Mouse (Mus musculus) kidney, adult 2 months (tissue): ENCODE data around the gene Knstrn. TPM values are rescaled to one million over a fixed set of nuclear protein-coding genes. Genes with fewer than 3 reads are reported as not detected.

Experiments used
- DNase-seq: peaks from one replicate; pipeline ENCODE4 v3.0.0; 2021
- H3K27ac ChIP-seq: fragments of 200-500 bp; 2 replicates; pipeline ENCODE4 v1.5.1; 2012; ENCODE audit warnings: low read depth, low read length, control low read depth, inconsistent platforms; ENCODE audit not compliant: insufficient read depth
- H3K27me3 ChIP-seq: fragments of 200-500 bp; replicated peaks from 2 replicates; pipeline ENCODE4 v1.6.1; 2012; ENCODE audit warnings: mild to moderate bottlenecking, moderate library complexity, low read length, inconsistent platforms; ENCODE audit not compliant: control insufficient read depth, insufficient read depth
- H3K36me3 ChIP-seq: fragments of 200-500 bp; 2 replicates; pipeline ENCODE4 v1.6.1; 2012; ENCODE audit warnings: mild to moderate bottlenecking, moderate library complexity, low read length, inconsistent platforms; ENCODE audit not compliant: control insufficient read depth, insufficient read depth
- H3K4me1 ChIP-seq: fragments of 200-500 bp; 2 replicates; pipeline ENCODE4 v1.6.1; 2011; ENCODE audit warnings: low read length; ENCODE audit not compliant: control insufficient read depth, insufficient read depth
- H3K4me3 ChIP-seq: fragments of 200-500 bp; 2 replicates; pipeline ENCODE4 v1.5.1; 2011; ENCODE audit warnings: mild to moderate bottlenecking, low read depth, low read length, control low read depth; ENCODE audit not compliant: insufficient read depth
- CTCF ChIP-seq: fragments of 200-500 bp; conservative IDR thresholded peaks from 2 replicates; pipeline ENCODE4 v1.5.1; 2011; ENCODE audit warnings: low read depth, mild to moderate bottlenecking, control low read depth, low read length, moderate library complexity, mixed read lengths; ENCODE audit not compliant: insufficient read depth, insufficient read length
- POLR2A ChIP-seq: fragments of 200-500 bp; IDR thresholded peaks from one replicate; pipeline ENCODE4 v1.6.1; 2011; ENCODE audit warnings: low read depth, low read length, control low read depth
- WGBS: fragments of 180-500 bp; shearing (Covaris S2); methylation state at CpG from one replicate; pipeline ENCODE4 v1.1.7; 2018; 5-methylcytosine and 5-hydroxymethylcytosine counted together
- polyA plus RNA-seq: library from polyadenylated mRNA; depleted of rRNA; stranded (reverse); fragments of >200 nt; gene quantifications from 2 replicates; pipeline ENCODE4 v1.2.3, GENCODE M21; 2012

Gene Knstrn
- polyA plus RNA-seq, 1 experiment, result 0.61 TPM

DNA sequence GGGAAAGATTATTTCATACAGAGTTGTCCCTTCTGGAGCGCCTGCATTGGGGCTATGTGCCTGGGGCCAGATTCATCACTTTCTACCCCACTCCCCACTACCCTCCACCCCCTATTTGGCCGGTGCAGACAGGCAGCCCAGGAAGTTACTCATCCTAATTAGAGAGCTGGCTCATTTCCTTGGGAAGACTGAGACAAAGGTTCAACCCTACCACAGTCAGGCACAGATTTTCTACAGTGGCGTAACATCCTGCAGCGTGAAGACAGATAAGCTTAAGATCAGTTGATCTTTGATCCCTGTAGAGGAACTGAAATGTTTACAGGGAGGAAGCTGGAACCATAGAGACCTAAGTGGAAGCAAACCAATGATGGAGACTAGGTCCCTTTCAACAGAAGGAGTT lies 31.5 kb upstream of the Knstrn start:
- Histone ChIP-seq H3K36me3 (no peaks in the 10 kb centered on the region), H3K4me3 (no peak overlapping the region), H3K27me3 (no peaks in the 10 kb centered on the region), H3K27ac (no peak overlapping the region), H3K4me1 (no peaks in the 10 kb centered on the region)
- 62% methylated on average over 4 of the region's 4 CpGs for WGBS
- TF ChIP-seq CTCF (no peak), POLR2A (no peak)
- no peak for DNase-seq

GRCm38 (mm10) chr2:118783093-118783492 lies 30.7 kb upstream of the Knstrn start:
- no peak for DNase-seq
- no peaks in the 10 kb centered on the region for H3K27me3 ChIP-seq
- H3K4me3 ChIP-seq, result no peak overlapping the region
- H3K36me3 ChIP-seq, result no peaks in the 10 kb centered on the region
- 50% methylated on average over 5 of the region's 5 CpGs for WGBS
- no peaks in the 10 kb centered on the region for H3K4me1 ChIP-seq
- H3K27ac ChIP-seq, result no peak overlapping the region
- no peak for TF ChIP-seq POLR2A
- TF ChIP-seq CTCF, result no peak

- 89% methylated on average over 7 of the region's 7 CpGs for WGBS
- Histone ChIP-seq H3K4me1 (no peaks in the 10 kb centered on the region), H3K36me3 (no peaks in the 10 kb centered on the region), H3K4me3 (no peak overlapping the region), H3K27ac (no peak overlapping the region), H3K27me3 (no peaks in the 10 kb centered on the region)
- DNase-seq, result no peak
- no peak for TF ChIP-seq POLR2A
- TF ChIP-seq CTCF, result no peak
Measured at GRCm38 (mm10) chr2:118783663-118784062, 30.1 kb upstream of the Knstrn start.

- H3K27ac ChIP-seq, result no peak overlapping the region
- no peaks in the 10 kb centered on the region for H3K4me1 ChIP-seq
- DNase-seq, result no peak
- no peak overlapping the region for H3K4me3 ChIP-seq
- no peaks in the 10 kb centered on the region for H3K36me3 ChIP-seq
- TF ChIP-seq CTCF (no peak), POLR2A (no peak)
- 89% methylated on average over 5 of the region's 5 CpGs for WGBS
- no peaks in the 10 kb centered on the region for H3K27me3 ChIP-seq
Measured at GRCm38 (mm10) chr2:118786525-118786924, 27.3 kb upstream of the Knstrn start.

GRCm38 (mm10) chr2:118789501-118789900 lies 24.3 kb upstream of the Knstrn start:
- no peak for DNase-seq

DNA sequence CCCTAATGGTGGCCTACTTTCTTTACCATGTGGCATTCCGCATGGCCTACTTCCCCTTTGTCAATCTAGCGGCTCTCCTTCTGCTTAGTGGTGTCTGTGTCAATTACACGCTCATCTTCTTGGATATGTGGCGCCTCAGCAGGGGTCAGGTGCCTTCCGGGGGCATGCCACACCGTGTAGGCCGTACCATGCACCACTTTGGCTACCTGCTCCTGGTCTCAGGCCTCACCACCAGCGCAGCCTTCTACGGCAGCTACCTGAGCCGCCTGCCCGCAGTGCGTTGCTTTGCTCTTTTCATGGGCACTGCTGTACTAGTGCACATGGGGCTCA lies 23.6 kb upstream of the Knstrn start:
- no peaks in the 10 kb centered on the region for H3K36me3 ChIP-seq
- WGBS, result 64% methylated on average over 12 of the region's 12 CpGs
- no peak overlapping the region for H3K27ac ChIP-seq
- TF ChIP-seq POLR2A (no peak), CTCF (no peak)
- no peak overlapping the region for H3K4me3 ChIP-seq
- no peaks in the 10 kb centered on the region for H3K27me3 ChIP-seq
- no peaks in the 10 kb centered on the region for H3K4me1 ChIP-seq
- no peak for DNase-seq

More at GRCm38 (mm10) chr2:118789501-118789900, 24.3 kb upstream of the Knstrn start:
- H3K36me3 ChIP-seq, result no peaks in the 10 kb centered on the region
- H3K4me1 ChIP-seq, result no peaks in the 10 kb centered on the region
- no peaks in the 10 kb centered on the region for H3K27me3 ChIP-seq
- no peak overlapping the region for H3K27ac ChIP-seq
- TF ChIP-seq POLR2A (no peak), CTCF (no peak)
- 92% methylated on average over 11 of the region's 11 CpGs for WGBS
- H3K4me3 ChIP-seq, result no peak overlapping the region

DNA sequence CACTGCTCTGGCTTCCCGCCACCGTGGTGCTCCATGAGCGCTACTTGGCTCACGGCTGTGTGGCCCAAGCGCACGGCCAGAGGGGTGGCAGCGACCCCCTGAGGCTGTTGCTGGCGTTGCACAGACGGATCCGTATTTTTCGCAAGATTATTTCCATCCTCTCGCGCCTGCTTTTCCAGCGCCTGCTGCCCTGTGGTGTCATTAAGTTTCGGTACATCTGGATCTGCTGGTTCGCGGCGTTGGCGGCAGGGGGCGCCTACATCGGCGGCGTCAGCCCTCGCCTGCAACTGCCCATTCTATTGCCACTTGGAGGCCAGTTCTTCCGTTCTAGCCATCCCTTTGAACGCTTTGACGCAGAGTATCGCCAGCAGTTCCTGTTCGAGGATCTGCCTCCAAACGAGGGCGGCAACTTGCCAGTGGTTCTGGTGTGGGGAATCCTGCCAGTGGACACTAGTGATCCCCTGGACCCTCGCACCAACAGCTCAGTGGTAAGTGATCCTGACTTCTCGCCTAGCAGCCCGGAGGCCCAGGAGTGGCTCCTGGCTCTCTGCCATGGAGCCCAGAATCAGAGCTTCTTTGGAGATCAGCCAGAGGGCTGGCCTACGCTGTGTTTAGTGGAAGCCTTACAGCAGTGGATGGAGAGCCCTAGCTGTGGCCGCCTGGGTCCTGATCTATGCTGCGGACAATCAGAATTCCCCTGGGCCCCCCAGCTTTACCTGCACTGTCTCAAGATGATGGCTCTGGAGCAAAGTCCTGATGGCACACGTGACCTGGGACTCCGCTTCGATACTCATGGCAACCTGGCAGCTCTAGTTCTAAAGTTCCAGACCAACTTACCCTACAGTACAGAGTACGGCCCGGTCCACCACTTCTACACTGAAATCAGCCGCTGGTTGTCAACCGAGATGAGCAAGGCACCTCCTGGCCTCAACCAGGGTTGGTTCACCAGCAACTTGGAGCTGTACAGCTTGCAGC lies 23.0 kb upstream of the Knstrn start:
- peak; percentile 81 for DNase-seq
- H3K4me3 ChIP-seq, result no peak overlapping the region
- no peak overlapping the region for H3K27ac ChIP-seq
- 23% methylated on average over 44 of the region's 44 CpGs for WGBS
- H3K36me3 ChIP-seq, result no peaks in the 10 kb centered on the region
- H3K27me3 ChIP-seq, result no peaks in the 10 kb centered on the region
- H3K4me1 ChIP-seq, result no peaks in the 10 kb centered on the region
- no peak for TF ChIP-seq POLR2A
- peak; percentile 79 for TF ChIP-seq CTCF
